8 mouse cellular contexts compared by ENCODE assay signal in genomic region chr9:102713797-102714196, GRCm38 (mm10). TPM values are rescaled to one million over a fixed set of nuclear protein-coding genes. Genes with fewer than 3 reads are reported as not detected.
DNase-seq lines count a peak whose midpoint lies in the region; TF ChIP-seq lines count a peak whose summit lies in the region.

No protein-coding gene starts in this region.

- TF ChIP-seq CTCF in gastrocnemius, adult 2 months (IDR thresholded peaks at IDR 0.05) = peak; percentile 92

- peak overlapping the region; percentile 74; the same call in 1 of the 2 replicates for H3K27ac ChIP-seq in gastrocnemius, adult 2 months

- H3K4me3 ChIP-seq in gastrocnemius, adult 2 months = no peak overlapping the region

- DNase-seq in gastrocnemius, adult 2 months = peak; percentile 72
- DNase-seq in gastrocnemius, adult 8-10 months (ENCODE audit: low spot score in 2 of 2) = no peak
- peak; percentile 42 for DNase-seq in ovary, postnatal 36 days (ENCODE audit: low spot score)
- DNase-seq in ovary, postnatal 14 days (ENCODE audit: low spot score) = no peak
- DNase-seq in adrenal gland, postnatal 25 days = peak; percentile 68
- DNase-seq in kidney, postnatal 25 days = peak; percentile 74 to 86
- peak; percentile 16 for DNase-seq in telencephalon, adult 2 months (ENCODE audit: low read depth, low spot score)
- no peak for DNase-seq in spleen, postnatal 4 days (ENCODE audit: low spot score in 2 of 2)

- intact Hi-C loops in gastrocnemius, adult 2 months (cut with DNase I) = loop anchor here (2.0 to 5.0 kb wide), 2 partner anchors 77 to 154 kb away; no protein-coding TSS in a partner anchor

RNA-seq across cellular contexts. Expression of gene Amotl2, which starts 2.7 kb away (rescaled TPM):
- total RNA-seq in gastrocnemius, adult 2 months (2021) = 10 to 100 TPM; 13.7 to 28.5 TPM
- total RNA-seq in gastrocnemius, adult 8-10 months (2022) = 10 to 100 TPM; 12.7 to 17.4 (median 15.0) TPM
- total RNA-seq in adrenal gland, postnatal 25 days (2021) = 231 and 242 TPM in 2 replicates

Comparison
In these comparisons a context has a peak if more than half of its experiments do, and no peak if none do; other contexts are left out.
1. DNase-seq: peak in gastrocnemius, adult 2 months (single experiment), ovary, postnatal 36 days (single experiment), adrenal gland, postnatal 25 days (single experiment), kidney, postnatal 25 days (2 of 2) and telencephalon, adult 2 months (single experiment); none in gastrocnemius, adult 8-10 months (0 of 2), ovary, postnatal 14 days (single experiment) and spleen, postnatal 4 days (0 of 2).